Mouse (Mus musculus) liver, embryonic 14.5 days (tissue): Measurements from ENCODE around the gene Cysrt1. TPM values are rescaled to one million over a fixed set of nuclear protein-coding genes. Genes with fewer than 3 reads are reported as not detected.

ENCODE experiments used
- ATAC-seq: fragments of 200-750 bp; cut with Nextera tagmentation; 2 replicates; pipeline ENCODE4 v1.8.0; 2017; ENCODE audit warnings: moderate number of reproducible peaks, mild to moderate bottlenecking, moderate library complexity; ENCODE audit not compliant: insufficient read depth
- DNase-seq, 3 experiments: peaks; one replicate each; pipeline ENCODE4 v3.0.0-alpha.2; 2012 to 2013; ENCODE audit warnings: low read depth in 3 of 3, low spot score in 3 of 3
- H3K27ac ChIP-seq: fragments of 300-500 bp; sonication (generic); 2 replicates; pipeline ENCODE4 v1.5.1; 2014; ENCODE audit warnings: moderate library complexity, mild to moderate bottlenecking, control low read depth, inconsistent platforms
- H3K27me3 ChIP-seq: fragments of 300-500 bp; sonication (generic); 2 replicates; pipeline ENCODE4 v1.6.1; 2014; ENCODE audit warnings: mild to moderate bottlenecking, low read length, moderate library complexity; ENCODE audit not compliant: control insufficient read depth, insufficient read depth
- H3K36me3 ChIP-seq: fragments of 300-500 bp; sonication (generic); replicated peaks from 2 replicates; pipeline ENCODE4 v1.6.1; 2014; ENCODE audit warnings: low read depth; ENCODE audit not compliant: control insufficient read depth, insufficient read depth
- H3K4me1 ChIP-seq, 2 experiments: fragments of 200-500 bp in 1 of 2; fragments of 300-500 bp in 1 of 2; sonication (generic) in 1 of 2; replicated peaks; 2 replicates each; pipeline ENCODE4 v1.6.1; 2012 to 2014; ENCODE audit warnings: antibody characterized with exemption in 1 of 2, inconsistent platforms in 1 of 2, low read length in 1 of 2; ENCODE audit not compliant: control insufficient read depth in 2 of 2, insufficient read depth in 2 of 2
- H3K4me2 ChIP-seq: fragments of 300-500 bp; sonication (generic); 2 replicates; pipeline ENCODE4 v1.6.1; 2014; ENCODE audit warnings: low read depth, mild to moderate bottlenecking, control low read depth, moderate library complexity
- H3K4me3 ChIP-seq, 2 experiments: fragments of 200-500 bp in 1 of 2; fragments of 300-500 bp in 1 of 2; sonication (generic) in 1 of 2; 2 replicates each; pipeline ENCODE4 v1.5.1; 2012 to 2014; ENCODE audit warnings: low read depth in 2 of 2, low read length in 2 of 2, mild to moderate bottlenecking in 2 of 2, control low read depth in 1 of 2, inconsistent platforms in 1 of 2, moderate library complexity in 1 of 2; ENCODE audit not compliant: insufficient read depth in 1 of 2
- H3K9ac ChIP-seq: fragments of 300-500 bp; sonication (generic); replicated peaks from 2 replicates; pipeline ENCODE4 v1.6.1; 2014; ENCODE audit warnings: mild to moderate bottlenecking, control low read depth, moderate library complexity
- H3K9me3 ChIP-seq: fragments of 300-500 bp; sonication (generic); 2 replicates; pipeline ENCODE4 v1.6.1; 2016; ENCODE audit warnings: low read length, mixed read lengths; ENCODE audit not compliant: control insufficient read depth
- CTCF ChIP-seq: IDR thresholded peaks from 2 replicates; pipeline ENCODE4 v1.5.1; 2016; ENCODE audit warnings: antibody characterized with exemption, low read depth, control low read depth
- EP300 ChIP-seq: IDR thresholded peaks from 2 replicates; pipeline ENCODE4 v1.6.1; 2016; ENCODE audit warnings: antibody characterized with exemption, low read depth
- WGBS: fragments of 180-500 bp; shearing (Covaris S2); extraction: QIAGEN DNeasy Blood & Tissue Kit; methylation state at CpG from one replicate; pipeline ENCODE4 v1.1.7; 2014; ENCODE audit not compliant: insufficient replicate concordance; 5-methylcytosine and 5-hydroxymethylcytosine counted together
- polyA plus RNA-seq, 2 experiments: library from polyadenylated mRNA; depleted of rRNA in 1 of 2; stranded (reverse) in 1 of 2; unstranded in 1 of 2; fragments of >200 nt; fragmentation: Nextera tagmentation in 1 of 2; extraction: Ambion mirVana in 1 of 2; gene quantifications; 2 replicates each; pipeline versions ENCODE4 v1.2.1 to v1.2.3; 2012 to 2014

Gene Cysrt1
- polyA plus RNA-seq, 2 experiments: not detected

DNA sequence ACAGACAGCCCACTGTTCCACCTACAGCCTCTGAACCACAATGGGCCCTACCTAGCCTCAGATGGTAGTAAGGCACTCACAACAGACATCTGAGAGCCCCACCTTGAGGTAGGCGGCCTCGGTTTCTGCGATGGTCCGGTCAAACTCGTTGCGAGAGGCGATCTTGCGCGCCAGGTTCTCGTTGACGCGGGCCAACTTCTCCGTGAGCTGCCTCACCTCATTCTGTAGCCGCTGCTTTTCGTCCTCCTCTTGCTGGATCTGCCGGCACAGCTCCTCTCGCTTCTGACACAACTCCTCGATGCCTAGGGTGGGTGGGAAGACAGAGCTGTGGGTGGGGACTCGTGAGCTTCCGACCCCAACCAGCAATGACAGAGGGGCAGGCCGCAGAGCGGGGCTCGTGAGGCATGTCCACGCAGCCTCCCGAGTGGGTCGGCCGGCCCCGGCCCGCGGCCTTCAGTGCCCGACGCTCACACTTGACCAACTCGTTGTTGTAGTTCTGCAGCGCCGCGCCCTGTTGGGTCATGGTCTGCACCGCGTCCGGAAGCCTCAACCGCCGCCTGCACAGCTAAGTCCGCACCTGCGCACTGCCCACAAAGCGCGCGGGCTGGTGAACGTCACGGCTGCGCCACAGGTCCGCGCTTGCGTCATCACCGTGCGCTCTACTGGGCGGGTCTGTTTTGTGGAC lies 29.7 kb upstream of the Cysrt1 start, which contains the start of the genes Ssna1 and Anapc2:
Ssna1 (minus strand) TSS at position 612 of the 685 bp plus-strand sequence.
Anapc2 (plus strand) TSS at position 652 of the 685 bp plus-strand sequence.
- H3K4me3 ChIP-seq: peak within 1 kb of the TSS; percentile 88 to 97
- no peaks in the 10 kb centered on the region for H3K27me3 ChIP-seq
- no peaks in the 10 kb centered on the region for H3K9me3 ChIP-seq
- peaks cover 7 to 19% of the 10 kb centered on the region in 2 experiments for H3K4me1 ChIP-seq
- peak within 1 kb of the TSS; percentile 86 for H3K4me2 ChIP-seq
- peak within 1 kb of the TSS; percentile 70 for H3K27ac ChIP-seq
- DNase-seq: peak; percentile 94 to 96 (median 95)
- peak; percentile 92 for ATAC-seq
- H3K36me3 ChIP-seq: peaks cover 32% of the 10 kb centered on the region
- peak; percentile 57 for TF ChIP-seq CTCF
- no peak for TF ChIP-seq EP300
- H3K9ac ChIP-seq: peak within 1 kb of the TSS; percentile 94
- WGBS: under 1% methylated on average over 55 of the region's 55 CpGs

DNA sequence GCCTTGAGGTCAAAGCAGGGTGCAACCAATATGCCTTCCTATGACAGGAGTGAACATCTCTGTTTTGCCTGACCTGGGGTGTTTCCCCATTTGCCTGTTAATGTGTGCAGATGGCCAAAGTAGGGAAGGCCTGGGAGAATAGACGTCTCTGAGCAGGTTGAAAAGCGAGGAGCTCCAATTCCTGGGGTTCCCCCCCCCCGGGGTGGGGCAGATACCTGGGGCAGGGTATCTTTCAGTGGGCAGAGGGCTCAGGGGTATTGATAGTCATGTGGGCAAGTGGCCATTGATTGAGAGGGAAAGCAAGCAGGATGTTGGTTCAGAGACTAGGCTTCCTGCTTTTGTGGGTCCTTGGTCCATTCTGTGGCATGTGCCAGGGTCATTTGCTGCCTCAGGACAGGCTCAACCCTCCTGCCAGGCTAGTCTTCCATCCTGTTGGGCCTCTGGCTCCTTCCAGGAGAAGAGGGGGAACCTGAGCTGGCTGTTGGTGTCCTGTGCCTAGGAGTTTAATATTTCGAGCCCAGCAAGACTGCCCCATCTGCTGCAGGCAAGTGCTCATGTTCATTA lies 25.6 kb upstream of the Cysrt1 start:
- Histone ChIP-seq H3K4me2 (no peak overlapping the region), H3K27ac (no peak overlapping the region)
- 70% methylated on average over 4 of the region's 4 CpGs for WGBS

DNA sequence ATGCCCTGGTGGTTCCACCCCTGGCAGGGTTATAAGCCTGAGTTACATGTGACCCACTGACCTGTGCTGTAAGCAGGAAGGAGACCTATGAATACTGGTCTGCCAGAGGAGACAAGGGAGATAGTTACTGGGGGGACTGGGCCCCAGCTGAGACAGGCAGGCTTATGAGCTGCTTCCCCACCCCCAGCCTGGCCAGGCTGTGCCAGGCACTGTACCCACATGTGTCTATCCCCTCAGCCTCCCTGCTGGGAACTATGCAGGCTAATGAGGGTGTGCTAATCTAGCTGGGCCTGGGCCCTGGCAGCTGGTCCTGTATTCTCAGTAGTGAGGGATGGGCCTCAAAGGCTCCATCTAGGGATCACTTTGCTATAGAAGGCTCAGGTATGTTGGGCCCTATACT lies 25.0 kb upstream of the Cysrt1 start:
- Histone ChIP-seq H3K36me3 (peaks cover 15% of the 10 kb centered on the region), H3K9ac (no peak overlapping the region), H3K4me2 (no peak overlapping the region), H3K27me3 (no peaks in the 10 kb centered on the region), H3K27ac (no peak overlapping the region; the same call in 1 of the 2 replicates), H3K4me3 (no peak overlapping the region), H3K9me3 (no peaks in the 10 kb centered on the region), H3K4me1 (peaks cover 17 to 38% of the 10 kb centered on the region in 2 experiments)
- TF ChIP-seq EP300 (no peak), CTCF (no peak)
- no peak for ATAC-seq
- no peak for DNase-seq

More for the DNA sequence above, 25.6 kb upstream of the Cysrt1 start:
- DNase-seq (no peak), ATAC-seq (no peak)
- TF ChIP-seq EP300: no peak
- no peak for TF ChIP-seq CTCF
- peaks cover 15% of the 10 kb centered on the region for H3K36me3 ChIP-seq
- no peaks in the 10 kb centered on the region for H3K27me3 ChIP-seq
- H3K9ac ChIP-seq: no peak overlapping the region
- peaks cover 17 to 38% of the 10 kb centered on the region in 2 experiments for H3K4me1 ChIP-seq
- H3K9me3 ChIP-seq: no peaks in the 10 kb centered on the region
- H3K4me3 ChIP-seq: no peak overlapping the region

DNA sequence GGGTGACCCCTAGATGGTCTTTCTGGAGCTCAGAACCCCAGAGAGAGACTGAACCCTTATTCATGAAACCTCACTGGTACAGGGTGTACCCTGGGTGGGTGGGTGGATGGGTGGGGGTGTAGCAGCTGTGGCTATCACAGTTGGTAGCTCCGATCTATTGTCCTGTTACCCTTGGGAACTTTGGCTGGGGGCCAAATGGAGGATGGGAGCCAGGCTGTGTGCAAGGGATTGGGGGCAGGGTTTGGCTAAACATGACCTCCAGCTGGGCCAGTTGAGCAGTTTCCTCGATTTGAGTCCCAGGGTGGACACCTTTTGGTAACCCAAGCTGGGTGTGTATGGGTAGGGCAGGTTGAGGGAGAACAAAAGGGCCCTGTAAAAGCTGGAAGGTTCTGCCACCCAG lies 24.5 kb upstream of the Cysrt1 start:
- no peak overlapping the region for H3K4me3 ChIP-seq
- ATAC-seq (no peak), DNase-seq (no peak)
- H3K4me2 ChIP-seq: peak overlapping the region; percentile 54
- H3K36me3 ChIP-seq: peaks cover 15% of the 10 kb centered on the region
- TF ChIP-seq EP300: no peak
- no peak overlapping the region for H3K27ac ChIP-seq
- H3K9me3 ChIP-seq: no peaks in the 10 kb centered on the region
- H3K4me1 ChIP-seq: peaks cover 17 to 42% of the 10 kb centered on the region in 2 experiments
- 44% methylated on average over 2 of the region's 2 CpGs for WGBS
- no peak overlapping the region for H3K9ac ChIP-seq
- H3K27me3 ChIP-seq: no peaks in the 10 kb centered on the region

DNA sequence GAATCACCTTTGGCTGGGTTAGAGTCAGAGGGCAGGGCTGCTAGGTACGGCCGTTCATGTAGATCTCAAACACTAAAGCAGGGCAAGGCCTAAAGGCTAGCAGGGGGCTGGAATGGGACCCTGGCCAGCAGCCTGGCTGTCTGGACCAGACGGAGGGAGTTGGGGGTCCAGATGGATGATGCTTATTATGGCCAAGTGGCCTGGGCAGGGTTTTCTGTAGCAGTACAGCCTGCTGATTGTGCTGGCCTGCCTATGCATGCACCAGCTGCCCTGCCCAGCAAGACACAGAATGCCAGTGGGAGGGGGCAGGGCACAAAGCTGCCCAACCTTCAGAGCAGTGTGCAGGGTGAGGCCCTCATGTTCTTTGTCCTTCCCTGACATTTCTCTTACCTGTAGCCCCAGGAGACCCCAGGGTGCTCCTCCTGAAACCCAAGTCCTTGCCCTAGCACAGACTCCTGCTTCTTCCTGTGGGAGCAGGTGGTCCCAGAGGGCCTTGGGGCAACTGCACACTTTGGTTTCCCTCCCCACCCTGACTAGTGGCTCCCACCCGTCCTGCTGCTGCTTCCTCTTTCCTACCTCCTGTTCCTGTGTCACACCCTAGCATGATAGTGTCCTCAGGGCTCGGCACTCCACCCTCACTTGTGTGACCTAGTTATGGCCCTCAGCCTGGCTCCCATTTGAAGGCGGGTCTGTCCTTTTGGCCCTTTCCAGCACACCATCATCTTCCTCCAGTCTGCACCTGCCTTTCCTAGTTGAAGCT lies 23.8 kb upstream of the Cysrt1 start:
- Histone ChIP-seq H3K27me3 (no peaks in the 10 kb centered on the region), H3K9me3 (no peaks in the 10 kb centered on the region), H3K4me3 (peak overlapping the region; percentile 7 to 8; a peak in 1 of 4 replicates), H3K4me2 (peak overlapping the region; percentile 54), H3K36me3 (peaks cover 15% of the 10 kb centered on the region), H3K9ac (peak overlapping the region; percentile 36), H3K4me1 (peaks cover 17 to 40% of the 10 kb centered on the region in 2 experiments), H3K27ac (no peak overlapping the region)
- WGBS: 43% methylated on average over 6 of the region's 6 CpGs
- DNase-seq (no peak), ATAC-seq (no peak)
- TF ChIP-seq CTCF: no peak
- TF ChIP-seq EP300: no peak
